Mouse (Mus musculus): Measurements from ENCODE around the gene Alkbh2. TPM values are rescaled to one million over a fixed set of nuclear protein-coding genes. Genes with fewer than 3 reads are reported as not detected.
A peak's percentile ranks its signal among the peaks of the same experiment; 100 is the strongest.

Gene Alkbh2
- 4.3 and 5.6 TPM in 2 replicates for polyA plus RNA-seq (2012; ENCODE audit: insufficient read depth, insufficient read length, missing spikeins)

- Histone ChIP-seq H3K27ac (replicated peaks; ENCODE audit: low read depth, low read length) (peak within 1 kb of the TSS; percentile 94), H3K4me3 (ENCODE audit: insufficient read depth, low read depth, low read length) (peak within 1 kb of the TSS; percentile 94), H3K4me1 (ENCODE audit: control insufficient read depth, insufficient read depth, insufficient read length, low read length) (peaks cover 6% of the 10 kb centered on the region)
These were observed at the start of gene Alkbh2 for GRCm38 (mm10) chr5:114127374-114128349. Gene Alkbh2 (minus strand): TSS chr5:114128218.

GRCm38 (mm10) chr5:114176548-114177400, 48.8 kb upstream of the Alkbh2 start:
- peak overlapping the region; percentile 89 for H3K27ac ChIP-seq (replicated peaks; ENCODE audit: low read depth, low read length)
- peaks cover 26% of the 10 kb centered on the region for H3K4me1 ChIP-seq (ENCODE audit: control insufficient read depth, insufficient read depth, insufficient read length, low read length)
- peak overlapping the region; percentile 79 for H3K4me3 ChIP-seq (ENCODE audit: insufficient read depth, low read depth, low read length)

GRCm38 (mm10) chr5:114175596-114176171, 47.7 kb upstream of the Alkbh2 start:
- Histone ChIP-seq H3K27ac (replicated peaks; ENCODE audit: low read depth, low read length) (peak overlapping the region; percentile 92), H3K4me1 (ENCODE audit: control insufficient read depth, insufficient read depth, insufficient read length, low read length) (peaks cover 23% of the 10 kb centered on the region), H3K4me3 (ENCODE audit: insufficient read depth, low read depth, low read length) (peak overlapping the region; percentile 79)

GRCm38 (mm10) chr5:114174639-114175038, 46.6 kb upstream of the Alkbh2 start:
- 0 out of 2 replicates have a peak overlapping the region, but pooled peaks have one; percentile 18 for H3K27ac ChIP-seq (replicated peaks; ENCODE audit: low read depth, low read length)
- H3K4me3 ChIP-seq (ENCODE audit: insufficient read depth, low read depth, low read length): no peak overlapping the region
- peaks cover 17% of the 10 kb centered on the region for H3K4me1 ChIP-seq (ENCODE audit: control insufficient read depth, insufficient read depth, insufficient read length, low read length)

- Histone ChIP-seq H3K4me3 (ENCODE audit: insufficient read depth, low read depth, low read length) (no peak overlapping the region), H3K4me1 (ENCODE audit: control insufficient read depth, insufficient read depth, insufficient read length, low read length) (peaks cover 13% of the 10 kb centered on the region), H3K27ac (replicated peaks; ENCODE audit: low read depth, low read length) (peak overlapping the region; percentile 45)
These were observed 46.0 kb upstream of the Alkbh2 start for GRCm38 (mm10) chr5:114173877-114174581.

- Histone ChIP-seq H3K27ac (replicated peaks; ENCODE audit: low read depth, low read length) (peak overlapping the region; percentile 45), H3K4me3 (ENCODE audit: insufficient read depth, low read depth, low read length) (no peak overlapping the region), H3K4me1 (ENCODE audit: control insufficient read depth, insufficient read depth, insufficient read length, low read length) (peaks cover 8% of the 10 kb centered on the region)
These were observed 45.4 kb upstream of the Alkbh2 start for GRCm38 (mm10) chr5:114173458-114173857.

- Histone ChIP-seq H3K4me3 (ENCODE audit: insufficient read depth, low read depth, low read length) (no peak overlapping the region), H3K4me1 (ENCODE audit: control insufficient read depth, insufficient read depth, insufficient read length, low read length) (peaks cover 5% of the 10 kb centered on the region), H3K27ac (replicated peaks; ENCODE audit: low read depth, low read length) (no peak overlapping the region)
These were observed 44.9 kb upstream of the Alkbh2 start for GRCm38 (mm10) chr5:114172936-114173335.

GRCm38 (mm10) chr5:114170345-114170744, 42.3 kb upstream of the Alkbh2 start:
- H3K4me3 ChIP-seq (ENCODE audit: insufficient read depth, low read depth, low read length): no peak overlapping the region
- H3K27ac ChIP-seq (replicated peaks; ENCODE audit: low read depth, low read length): 0 out of 2 replicates have a peak overlapping the region, but pooled peaks have one; percentile 16
- H3K4me1 ChIP-seq (ENCODE audit: control insufficient read depth, insufficient read depth, insufficient read length, low read length): peaks cover 3% of the 10 kb centered on the region; the same call in 1 of the 2 replicates

- Histone ChIP-seq H3K4me1 (ENCODE audit: control insufficient read depth, insufficient read depth, insufficient read length, low read length) (peaks cover 14% of the 10 kb centered on the region), H3K27ac (replicated peaks; ENCODE audit: low read depth, low read length) (no peak overlapping the region), H3K4me3 (ENCODE audit: insufficient read depth, low read depth, low read length) (no peak overlapping the region)
These were observed 35.2 kb upstream of the Alkbh2 start for GRCm38 (mm10) chr5:114163117-114163696.

- no peak overlapping the region for H3K4me3 ChIP-seq (ENCODE audit: insufficient read depth, low read depth, low read length)
- peaks cover 14% of the 10 kb centered on the region for H3K4me1 ChIP-seq (ENCODE audit: control insufficient read depth, insufficient read depth, insufficient read length, low read length)
- peak overlapping the region; percentile 75 for H3K27ac ChIP-seq (replicated peaks; ENCODE audit: low read depth, low read length)
These were observed 34.2 kb upstream of the Alkbh2 start for GRCm38 (mm10) chr5:114162106-114162815.

GRCm38 (mm10) chr5:114161424-114161823, 33.4 kb upstream of the Alkbh2 start:
- H3K27ac ChIP-seq (replicated peaks; ENCODE audit: low read depth, low read length): peak overlapping the region; percentile 97
- peaks cover 16% of the 10 kb centered on the region for H3K4me1 ChIP-seq (ENCODE audit: control insufficient read depth, insufficient read depth, insufficient read length, low read length)
- no peak overlapping the region for H3K4me3 ChIP-seq (ENCODE audit: insufficient read depth, low read depth, low read length)

- no peak overlapping the region for H3K4me3 ChIP-seq (ENCODE audit: insufficient read depth, low read depth, low read length)
- peak overlapping the region; percentile 88 for H3K27ac ChIP-seq (replicated peaks; ENCODE audit: low read depth, low read length)
- H3K4me1 ChIP-seq (ENCODE audit: control insufficient read depth, insufficient read depth, insufficient read length, low read length): peaks cover 13% of the 10 kb centered on the region
These were observed 29.2 kb upstream of the Alkbh2 start for GRCm38 (mm10) chr5:114157236-114157635.

GRCm38 (mm10) chr5:114155168-114155933, 27.3 kb upstream of the Alkbh2 start:
- H3K4me1 ChIP-seq (ENCODE audit: control insufficient read depth, insufficient read depth, insufficient read length, low read length): peaks cover 17% of the 10 kb centered on the region
- peak overlapping the region; percentile 88 for H3K27ac ChIP-seq (replicated peaks; ENCODE audit: low read depth, low read length)
- peak overlapping the region; percentile 31 for H3K4me3 ChIP-seq (ENCODE audit: insufficient read depth, low read depth, low read length)
